Mouse (Mus musculus) midbrain, embryonic 16.5 days (tissue): ENCODE data around the gene Ppp6r1. TPM values are rescaled to one million over a fixed set of nuclear protein-coding genes. Genes with fewer than 3 reads are reported as not detected.
A peak's percentile ranks its signal among the peaks of the same experiment; 100 is the strongest.

Experiments used
- ATAC-seq: fragments of 200-750 bp; cut with Nextera tagmentation; 2 replicates; pipeline ENCODE4 v1.8.0; 2017; ENCODE audit warnings: moderate TSS enrichment
- H3K27ac ChIP-seq: fragments of 300-500 bp; sonication (generic); 2 replicates; pipeline ENCODE4 v1.5.1; 2014; ENCODE audit warnings: mild to moderate bottlenecking, low read length, mixed read lengths
- H3K27me3 ChIP-seq: fragments of 300-500 bp; sonication (generic); 2 replicates; pipeline ENCODE4 v1.6.1; 2014; ENCODE audit warnings: low read depth, low read length, mixed read lengths; ENCODE audit not compliant: control insufficient read depth, insufficient read depth
- H3K36me3 ChIP-seq: fragments of 300-500 bp; sonication (generic); 2 replicates; pipeline ENCODE4 v1.6.1; 2014; ENCODE audit warnings: mild to moderate bottlenecking, low read length, moderate library complexity, mixed read lengths; ENCODE audit not compliant: control insufficient read depth, insufficient read depth
- H3K4me1 ChIP-seq: fragments of 300-500 bp; sonication (generic); 2 replicates; pipeline ENCODE4 v1.6.1; 2014; ENCODE audit warnings: mild to moderate bottlenecking, low read length, mixed read lengths; ENCODE audit not compliant: control insufficient read depth, insufficient read depth
- H3K4me2 ChIP-seq: fragments of 300-500 bp; sonication (generic); 2 replicates; pipeline ENCODE4 v1.6.1; 2014; ENCODE audit warnings: mild to moderate bottlenecking, low read length, mixed read lengths
- H3K4me3 ChIP-seq: fragments of 300-500 bp; sonication (generic); 2 replicates; pipeline ENCODE4 v1.5.1; 2014; ENCODE audit warnings: low read depth, mild to moderate bottlenecking, low read length, moderate library complexity, mixed read lengths
- H3K9ac ChIP-seq: fragments of 300-500 bp; sonication (generic); 2 replicates; pipeline ENCODE4 v1.6.1; 2014; ENCODE audit warnings: low read depth, low read length, mixed read lengths
- H3K9me3 ChIP-seq: fragments of 300-500 bp; sonication (generic); replicated peaks from 2 replicates; pipeline ENCODE4 v1.6.1; 2014; ENCODE audit warnings: mild to moderate bottlenecking, low read length, mixed read lengths; ENCODE audit not compliant: control insufficient read depth, poor library complexity, severe bottlenecking
- WGBS: fragments of 180-500 bp; shearing (Covaris S2); extraction: QIAGEN DNeasy Blood & Tissue Kit; methylation state at CpG from one replicate; pipeline ENCODE4 v1.1.7; 2014; 5-methylcytosine and 5-hydroxymethylcytosine counted together
- polyA plus RNA-seq: library from polyadenylated mRNA; unstranded; fragments of >200 nt; fragmentation: Nextera tagmentation; extraction: Ambion mirVana; gene quantifications from 2 replicates; pipeline ENCODE4 v1.2.1, GENCODE M21; 2015

Gene Ppp6r1
- polyA plus RNA-seq, 1 experiment from 2014 or later = 5.6 TPM

GRCm38 (mm10) chr7:4663742-4664141 lies 4.9 kb upstream of the Ppp6r1 start:
- Histone ChIP-seq H3K4me3 (no peak overlapping the region), H3K4me1 (peaks cover 10% of the 10 kb centered on the region), H3K27ac (no peak overlapping the region), H3K27me3 (no peaks in the 10 kb centered on the region), H3K9ac (no peak overlapping the region), H3K9me3 (no peaks in the 10 kb centered on the region), H3K4me2 (no peak overlapping the region), H3K36me3 (peaks cover 20% of the 10 kb centered on the region)
- WGBS = 91% methylated on average over 2 of the region's 2 CpGs
- ATAC-seq = no peak

DNA sequence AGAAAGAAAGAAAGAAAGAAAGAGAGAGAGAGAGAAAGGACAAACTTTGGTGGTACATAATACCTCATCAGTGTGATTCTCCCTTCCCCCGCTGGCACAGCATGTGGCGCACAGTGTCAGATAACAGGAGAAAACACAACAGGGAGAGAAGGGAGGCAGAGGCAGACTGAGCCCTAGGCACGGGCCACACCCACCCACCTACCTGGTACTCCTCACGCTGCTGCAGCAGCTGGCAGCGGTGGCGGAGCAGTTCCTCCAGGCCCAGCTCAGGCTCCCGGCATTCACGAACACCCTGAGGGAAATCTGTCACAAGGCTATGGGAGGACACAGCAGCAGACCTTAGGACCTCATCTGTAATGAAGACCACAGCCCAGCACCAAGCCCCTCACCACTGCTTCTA lies 4.4 kb upstream of the Ppp6r1 start:
- 73% methylated on average over 8 of the region's 8 CpGs for WGBS
- peaks cover 10% of the 10 kb centered on the region for H3K4me1 ChIP-seq

GRCm38 (mm10) chr7:4659911-4660443 lies 1.2 kb upstream of the Ppp6r1 start:
- H3K9ac ChIP-seq = peak overlapping the region; percentile 81
- WGBS = 52% methylated on average over 3 of the region's 3 CpGs
- H3K4me1 ChIP-seq = peaks cover 33% of the 10 kb centered on the region
- peaks cover 11% of the 10 kb centered on the region for H3K36me3 ChIP-seq
- no peaks in the 10 kb centered on the region for H3K9me3 ChIP-seq
- H3K4me3 ChIP-seq = peak overlapping the region; percentile 81
- H3K4me2 ChIP-seq = peak overlapping the region; percentile 89
- H3K27ac ChIP-seq = peak overlapping the region; percentile 94
- H3K27me3 ChIP-seq = no peaks in the 10 kb centered on the region
- ATAC-seq = no peak

More for the DNA sequence above, 4.4 kb upstream of the Ppp6r1 start:
- ATAC-seq = no peak
- Histone ChIP-seq H3K9me3 (no peaks in the 10 kb centered on the region), H3K27me3 (no peaks in the 10 kb centered on the region), H3K9ac (no peak overlapping the region), H3K4me3 (no peak overlapping the region), H3K36me3 (peaks cover 20% of the 10 kb centered on the region), H3K4me2 (no peak overlapping the region), H3K27ac (no peak overlapping the region)

- peak overlapping the region; percentile 89 for H3K4me2 ChIP-seq
- peaks cover 37% of the 10 kb centered on the region for H3K4me1 ChIP-seq
- WGBS = 1% methylated on average over 52 of the region's 78 CpGs
- peak; percentile 85 for ATAC-seq
- no peaks in the 10 kb centered on the region for H3K27me3 ChIP-seq
- peak overlapping the region; percentile 81 for H3K4me3 ChIP-seq
- H3K9ac ChIP-seq = peak overlapping the region; percentile 82
- H3K9me3 ChIP-seq = no peaks in the 10 kb centered on the region
- H3K27ac ChIP-seq = peak overlapping the region; percentile 94
- peaks cover 6% of the 10 kb centered on the region for H3K36me3 ChIP-seq
These were observed 501 bp downstream of the Ppp6r1 start for GRCm38 (mm10) chr7:4658128-4658907.

GRCm38 (mm10) chr7:4657521-4658127 lies 1.2 kb downstream of the Ppp6r1 start:
- ATAC-seq = no peak

DNA sequence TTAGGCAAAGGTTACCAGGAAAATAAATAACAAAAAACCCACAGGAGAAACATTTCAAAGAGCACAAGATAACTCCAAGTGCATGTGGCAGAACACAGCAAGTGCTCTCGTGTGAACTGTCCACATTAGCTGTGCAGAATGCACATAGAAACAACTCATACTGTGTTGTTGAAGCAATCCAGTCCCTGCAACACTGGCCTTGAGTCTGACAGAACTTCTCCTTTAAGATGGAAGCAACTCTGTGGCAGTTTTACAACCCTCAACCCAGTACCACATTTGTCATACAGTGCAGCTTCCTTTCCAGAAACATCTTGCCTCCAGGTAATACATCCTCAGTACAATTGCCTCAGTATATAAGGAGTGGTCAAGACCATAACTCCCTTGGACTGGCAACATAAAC lies 2.0 kb downstream of the Ppp6r1 start:
- Histone ChIP-seq H3K9me3 (no peaks in the 10 kb centered on the region), H3K4me3 (no peak overlapping the region), H3K27ac (no peak overlapping the region), H3K9ac (0 out of 2 replicates have a peak overlapping the region, but pooled peaks have one; percentile 82), H3K36me3 (no peaks in the 10 kb centered on the region), H3K4me2 (peak overlapping the region; percentile 89), H3K4me1 (peaks cover 37% of the 10 kb centered on the region), H3K27me3 (no peaks in the 10 kb centered on the region)
- WGBS = 72% methylated on average over 1 of the region's 1 CpGs
- ATAC-seq = no peak

More at GRCm38 (mm10) chr7:4657521-4658127, 1.2 kb downstream of the Ppp6r1 start:
- Histone ChIP-seq H3K27ac (no peak overlapping the region), H3K9ac (peak overlapping the region; percentile 82), H3K27me3 (no peaks in the 10 kb centered on the region), H3K4me1 (peaks cover 37% of the 10 kb centered on the region), H3K4me2 (peak overlapping the region; percentile 89), H3K4me3 (peak overlapping the region; percentile 81), H3K9me3 (no peaks in the 10 kb centered on the region), H3K36me3 (peaks cover 4% of the 10 kb centered on the region; the same call in 1 of the 2 replicates)
- WGBS = 57% methylated on average over 9 of the region's 9 CpGs

GRCm38 (mm10) chr7:4655916-4656315 lies 2.9 kb downstream of the Ppp6r1 start:
- Histone ChIP-seq H3K4me2 (no peak overlapping the region), H3K9ac (no peak overlapping the region)
- 81% methylated on average over 1 of the region's 1 CpGs for WGBS

GRCm38 (mm10) chr7:4655393-4655792 lies 3.4 kb downstream of the Ppp6r1 start:
- Histone ChIP-seq H3K9ac (no peak overlapping the region), H3K36me3 (no peaks in the 10 kb centered on the region), H3K27ac (no peak overlapping the region), H3K9me3 (no peaks in the 10 kb centered on the region), H3K4me1 (peaks cover 39% of the 10 kb centered on the region), H3K4me2 (no peak overlapping the region), H3K4me3 (no peak overlapping the region), H3K27me3 (no peaks in the 10 kb centered on the region)
- ATAC-seq = no peak
- WGBS = 92% methylated on average over 4 of the region's 4 CpGs

More at GRCm38 (mm10) chr7:4655916-4656315, 2.9 kb downstream of the Ppp6r1 start:
- H3K4me3 ChIP-seq = no peak overlapping the region
- no peaks in the 10 kb centered on the region for H3K9me3 ChIP-seq
- H3K4me1 ChIP-seq = peaks cover 42% of the 10 kb centered on the region
- H3K36me3 ChIP-seq = no peaks in the 10 kb centered on the region
- H3K27ac ChIP-seq = no peak overlapping the region
- no peak for ATAC-seq
- H3K27me3 ChIP-seq = no peaks in the 10 kb centered on the region

DNA sequence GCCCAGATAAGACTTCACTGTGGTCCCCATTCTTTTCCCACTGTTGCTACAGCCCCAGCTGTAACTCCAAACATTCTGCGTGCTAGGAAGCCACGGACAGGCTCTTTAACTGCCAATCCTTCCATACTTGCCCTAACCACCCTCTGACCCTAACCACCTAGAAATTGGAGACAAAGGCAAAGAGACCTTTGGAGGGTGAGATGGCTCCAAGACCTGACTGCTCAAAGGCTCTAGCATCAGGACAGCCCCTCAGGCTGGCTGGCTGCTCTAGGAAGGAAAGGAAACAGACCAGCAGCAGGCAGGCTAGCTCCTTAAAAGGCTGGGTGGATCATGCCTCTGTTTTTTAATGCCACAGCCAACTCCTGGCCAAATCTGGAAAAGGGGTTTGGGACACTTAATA lies 4.6 kb downstream of the Ppp6r1 start:
- Histone ChIP-seq H3K9ac (no peak overlapping the region), H3K27ac (no peak overlapping the region), H3K4me3 (no peak overlapping the region), H3K27me3 (no peaks in the 10 kb centered on the region), H3K4me1 (peaks cover 32% of the 10 kb centered on the region), H3K4me2 (no peak overlapping the region), H3K36me3 (no peaks in the 10 kb centered on the region), H3K9me3 (no peaks in the 10 kb centered on the region)
- ATAC-seq = no peak
- 93% methylated on average over 2 of the region's 2 CpGs for WGBS
